Mouse (Mus musculus) E14TG2a.4 (cell line): ENCODE results near the gene Mmachc.

Experiments used
- H3K27me3 ChIP-seq: 2 replicates; pipeline ENCODE4 v1.6.1; 2014; ENCODE audit warnings: low read length, control low read depth; ENCODE audit not compliant: insufficient read depth
- H3K36me3 ChIP-seq: 2 replicates; pipeline ENCODE4 v1.6.1; 2014; ENCODE audit warnings: low read length, control low read depth; ENCODE audit not compliant: insufficient read depth
- H3K4me1 ChIP-seq: replicated peaks from 2 replicates; pipeline ENCODE4 v1.6.1; 2014; ENCODE audit warnings: low read depth, low read length, control low read depth
- H3K4me3 ChIP-seq: replicated peaks from 2 replicates; pipeline ENCODE4 v1.5.1; 2014; ENCODE audit warnings: mild to moderate bottlenecking, low read length
- H3K9me3 ChIP-seq: 2 replicates; pipeline ENCODE4 v1.6.1; 2014; ENCODE audit warnings: low read length, control low read depth
- CTCF ChIP-seq: conservative IDR thresholded peaks from 2 replicates; pipeline ENCODE4 v1.5.1; 2014; ENCODE audit warnings: low read length
- NANOG ChIP-seq: IDR thresholded peaks from 2 replicates; pipeline ENCODE4 v1.6.1; 2014; ENCODE audit warnings: borderline replicate concordance, low read length, mixed read lengths
- POU5F1 ChIP-seq: IDR thresholded peaks from 2 replicates; pipeline ENCODE4 v1.6.1; 2014; ENCODE audit warnings: low read length, borderline replicate concordance

Mmachc gene

GRCm38 (mm10) chr4:116708201-116708764, at the start of gene Mmachc, which contains the start of gene Ccdc163:
Gene Mmachc, minus strand, starts transcription at chr4:116708406.
Gene Ccdc163, plus strand, starts transcription at chr4:116708509.
- Histone ChIP-seq H3K4me1 (peaks cover 38% of the 10 kb centered on the region), H3K9me3 (no peaks in the 10 kb centered on the region), H3K36me3 (peaks cover 43% of the 10 kb centered on the region), H3K27me3 (no peaks in the 10 kb centered on the region), H3K4me3 (peak within 1 kb of the TSS; percentile 85)
- TF ChIP-seq POU5F1 (no peak), CTCF (no peak), NANOG (0 out of 2 replicates have a peak, but pooled peaks have one; percentile 5)

GRCm38 (mm10) chr4:116749750-116750149, 41.5 kb upstream of the Mmachc start:
- Histone ChIP-seq H3K4me1 (peaks cover 13% of the 10 kb centered on the region), H3K4me3 (no peak overlapping the region), H3K27me3 (no peaks in the 10 kb centered on the region), H3K9me3 (no peaks in the 10 kb centered on the region), H3K36me3 (peaks cover 68% of the 10 kb centered on the region)
- TF ChIP-seq NANOG = no peak
- no peak for TF ChIP-seq CTCF
- TF ChIP-seq POU5F1 = no peak

GRCm38 (mm10) chr4:116738972-116739751, 31.0 kb upstream of the Mmachc start:
- no peaks in the 10 kb centered on the region for H3K27me3 ChIP-seq
- TF ChIP-seq CTCF = no peak
- peaks cover 70% of the 10 kb centered on the region for H3K4me1 ChIP-seq
- H3K9me3 ChIP-seq = no peaks in the 10 kb centered on the region
- peaks cover 27% of the 10 kb centered on the region for H3K36me3 ChIP-seq
- H3K4me3 ChIP-seq = no peak overlapping the region

GRCm38 (mm10) chr4:116734996-116735395, 26.8 kb upstream of the Mmachc start:
- H3K27me3 ChIP-seq = no peaks in the 10 kb centered on the region
- 0 out of 2 replicates have a peak, but pooled peaks cover 10% of the 10 kb centered on the region for H3K36me3 ChIP-seq
- H3K9me3 ChIP-seq = no peaks in the 10 kb centered on the region
- H3K4me3 ChIP-seq = no peak overlapping the region
- TF ChIP-seq POU5F1 (no peak), NANOG (no peak), CTCF (no peak)
- peaks cover 78% of the 10 kb centered on the region for H3K4me1 ChIP-seq

GRCm38 (mm10) chr4:116732355-116732754, 24.1 kb upstream of the Mmachc start:
- H3K4me1 ChIP-seq = peaks cover 77% of the 10 kb centered on the region
- H3K36me3 ChIP-seq = peaks cover 16% of the 10 kb centered on the region; the same call in 1 of the 2 replicates
- no peaks in the 10 kb centered on the region for H3K9me3 ChIP-seq
- no peaks in the 10 kb centered on the region for H3K27me3 ChIP-seq
- no peak for TF ChIP-seq NANOG
- TF ChIP-seq POU5F1 = no peak
- no peak for TF ChIP-seq CTCF
- no peak overlapping the region for H3K4me3 ChIP-seq

GRCm38 (mm10) chr4:116731077-116731476, 22.9 kb upstream of the Mmachc start:
- no peak for TF ChIP-seq NANOG
- TF ChIP-seq POU5F1 = no peak
- TF ChIP-seq CTCF = no peak
- Histone ChIP-seq H3K27me3 (no peaks in the 10 kb centered on the region), H3K9me3 (no peaks in the 10 kb centered on the region), H3K4me1 (peaks cover 77% of the 10 kb centered on the region), H3K36me3 (peaks cover 12% of the 10 kb centered on the region; the same call in 1 of the 2 replicates), H3K4me3 (peak overlapping the region; percentile 61)

GRCm38 (mm10) chr4:116729532-116729931, 21.3 kb upstream of the Mmachc start:
- Histone ChIP-seq H3K4me1 (peaks cover 87% of the 10 kb centered on the region), H3K36me3 (peaks cover 6% of the 10 kb centered on the region; the same call in 1 of the 2 replicates), H3K9me3 (no peaks in the 10 kb centered on the region), H3K27me3 (no peaks in the 10 kb centered on the region), H3K4me3 (no peak overlapping the region)
- TF ChIP-seq NANOG = no peak
- no peak for TF ChIP-seq POU5F1
- TF ChIP-seq CTCF = no peak

- H3K4me3 ChIP-seq = no peak overlapping the region
- H3K4me1 ChIP-seq = peaks cover 87% of the 10 kb centered on the region
- no peaks in the 10 kb centered on the region for H3K27me3 ChIP-seq
- no peaks in the 10 kb centered on the region for H3K9me3 ChIP-seq
- peaks cover 10% of the 10 kb centered on the region for H3K36me3 ChIP-seq
- TF ChIP-seq CTCF (no peak), POU5F1 (no peak), NANOG (no peak)
Observed at GRCm38 (mm10) chr4:116727401-116727800, 19.2 kb upstream of the Mmachc start.

GRCm38 (mm10) chr4:116725444-116725843, 17.2 kb upstream of the Mmachc start:
- H3K4me3 ChIP-seq = peak overlapping the region; percentile 48; the same call in 1 of the 2 replicates
- H3K27me3 ChIP-seq = no peaks in the 10 kb centered on the region
- no peaks in the 10 kb centered on the region for H3K9me3 ChIP-seq
- peaks cover 77% of the 10 kb centered on the region for H3K4me1 ChIP-seq
- TF ChIP-seq POU5F1 (no peak), NANOG (peak; percentile 82)
- H3K36me3 ChIP-seq = peaks cover 10% of the 10 kb centered on the region
